Comparison of ENCODE assay signal across 11 mouse cellular contexts in genomic region chr17:30539098-30539497, GRCm38 (mm10). TPM values are rescaled to one million over a fixed set of nuclear protein-coding genes. Genes with fewer than 3 reads are reported as not detected.
DNase-seq lines count a peak whose midpoint lies in the region; ATAC-seq and TF ChIP-seq lines count a peak whose summit lies in the region.
"Had no signal": no experiment of that assay in that cellular context is flagged by ENCODE, and none has a peak within 500 bp of the region (broad histone marks: within the 10 kb centered on the region; RNA-seq: fewer than 3 reads in every experiment).

No protein-coding gene starts in this region.

- TF ChIP-seq CTCF in heart, postnatal 0 days (IDR thresholded peaks at IDR 0.05; ENCODE audit: low read depth), result no peak

- 0 out of 2 replicates have a peak, but pooled peaks cover 4% of the 10 kb centered on the region for H3K4me1 ChIP-seq in intestine, embryonic 15.5 days (replicated peaks)
- peaks cover 7% of the 10 kb centered on the region; the same call in 1 of the 2 replicates for H3K4me1 ChIP-seq in intestine, embryonic 16.5 days (ENCODE audit: control insufficient read depth, insufficient read depth, low read length)
- H3K4me1 ChIP-seq in heart, postnatal 0 days (ENCODE audit: control insufficient read depth, insufficient read depth), result peaks cover 32% of the 10 kb centered on the region
- H3K4me1 ChIP-seq in liver, embryonic 12.5 days, result peaks cover 7% of the 10 kb centered on the region; the same call in 1 of the 2 replicates
- H3K4me1 ChIP-seq: liver, embryonic 15.5 days had no signal

- H3K4me3 ChIP-seq in intestine, embryonic 15.5 days (replicated peaks), result no peak overlapping the region
- no peak overlapping the region for H3K4me3 ChIP-seq in intestine, embryonic 16.5 days (ENCODE audit: low read length)
- H3K4me3 ChIP-seq in heart, postnatal 0 days (ENCODE audit: low read depth, low read length), result no peak overlapping the region
- H3K4me3 ChIP-seq in liver, embryonic 12.5 days, result no peak overlapping the region
- H3K4me3 ChIP-seq: erythroblast, embryonic 14.5 days; liver, embryonic 15.5 days had no signal

- H3K27ac ChIP-seq in intestine, embryonic 15.5 days, result no peak overlapping the region
- H3K27ac ChIP-seq in intestine, embryonic 16.5 days (ENCODE audit: low read length), result no peak overlapping the region
- peak overlapping the region; percentile 15; the same call in 1 of the 2 replicates for H3K27ac ChIP-seq in heart, postnatal 0 days (ENCODE audit: low read depth)
- H3K27ac ChIP-seq in liver, embryonic 12.5 days, result no peak overlapping the region
- H3K27ac ChIP-seq: liver, embryonic 15.5 days had no signal

- H3K9me3 ChIP-seq in intestine, embryonic 15.5 days, result no peaks in the 10 kb centered on the region
- H3K9me3 ChIP-seq in intestine, embryonic 16.5 days (ENCODE audit: control insufficient read depth, low read length), result no peaks in the 10 kb centered on the region
- H3K9me3 ChIP-seq in heart, postnatal 0 days (replicated peaks; ENCODE audit: control insufficient read depth, low read length), result no peaks in the 10 kb centered on the region
- H3K9me3 ChIP-seq in liver, embryonic 12.5 days (replicated peaks), result no peaks in the 10 kb centered on the region
- H3K9me3 ChIP-seq: liver, embryonic 15.5 days had no signal

- H3K4me2 ChIP-seq in intestine, embryonic 15.5 days (replicated peaks), result no peak overlapping the region
- no peak overlapping the region for H3K4me2 ChIP-seq in intestine, embryonic 16.5 days (ENCODE audit: low read depth, low read length)
- H3K4me2 ChIP-seq in heart, postnatal 0 days (ENCODE audit: low read depth, low read length), result 0 out of 2 replicates have a peak overlapping the region, but pooled peaks have one; percentile 6
- no peak overlapping the region for H3K4me2 ChIP-seq in liver, embryonic 12.5 days
- H3K4me2 ChIP-seq: liver, embryonic 15.5 days had no signal

- no peaks in the 10 kb centered on the region for H3K36me3 ChIP-seq in intestine, embryonic 15.5 days
- H3K36me3 ChIP-seq in intestine, embryonic 16.5 days (ENCODE audit: control insufficient read depth, insufficient read depth, low read length), result no peaks in the 10 kb centered on the region
- H3K36me3 ChIP-seq in heart, postnatal 0 days (replicated peaks; ENCODE audit: control insufficient read depth, insufficient read depth, low read length), result no peaks in the 10 kb centered on the region
- H3K36me3 ChIP-seq in liver, embryonic 12.5 days, result no peaks in the 10 kb centered on the region
- H3K36me3 ChIP-seq: liver, embryonic 15.5 days had no signal

- no peak for TF ChIP-seq EP300 in heart, postnatal 0 days (IDR thresholded peaks at IDR 0.05; ENCODE audit: low read depth)

- no peaks in the 10 kb centered on the region for H3K27me3 ChIP-seq in intestine, embryonic 15.5 days (replicated peaks)
- no peaks in the 10 kb centered on the region for H3K27me3 ChIP-seq in intestine, embryonic 16.5 days (replicated peaks; ENCODE audit: control insufficient read depth, insufficient read depth, low read length)
- H3K27me3 ChIP-seq in heart, postnatal 0 days (ENCODE audit: control insufficient read depth, insufficient read depth, low read length), result no peaks in the 10 kb centered on the region
- no peaks in the 10 kb centered on the region for H3K27me3 ChIP-seq in liver, embryonic 12.5 days (replicated peaks)
- H3K27me3 ChIP-seq: liver, embryonic 15.5 days; Patski had no signal

- no peak overlapping the region for H3K9ac ChIP-seq in intestine, embryonic 15.5 days
- no peak overlapping the region for H3K9ac ChIP-seq in intestine, embryonic 16.5 days (ENCODE audit: low read depth, low read length)
- H3K9ac ChIP-seq in heart, postnatal 0 days (replicated peaks; ENCODE audit: low read depth, low read length), result 0 out of 2 replicates have a peak overlapping the region, but pooled peaks have one; percentile 14
- no peak overlapping the region for H3K9ac ChIP-seq in liver, embryonic 12.5 days
- H3K9ac ChIP-seq: liver, embryonic 15.5 days had no signal

- peak; percentile 39 for ATAC-seq in intestine, embryonic 15.5 days
- ATAC-seq in intestine, embryonic 16.5 days, result no peak
- ATAC-seq in heart, postnatal 0 days (ENCODE audit: insufficient read depth, low read depth), result no peak
- no peak for ATAC-seq in liver, embryonic 12.5 days
- ATAC-seq: Patski had no signal

- 29% methylated on average over 8 of the region's 8 CpGs for WGBS in intestine, embryonic 15.5 days
- WGBS in intestine, embryonic 16.5 days, result 30% methylated on average over 8 of the region's 8 CpGs
- WGBS in heart, postnatal 0 days, result 10% methylated on average over 8 of the region's 8 CpGs
- 50% methylated on average over 8 of the region's 8 CpGs for WGBS in liver, embryonic 12.5 days (ENCODE audit: insufficient replicate concordance)

- peak; percentile 77 for DNase-seq in cerebellum, adult 9-10 months
- DNase-seq in heart, postnatal 0 days (ENCODE audit: low spot score), result peak; percentile 34
- peak; percentile 81 for DNase-seq in layer of hippocampus, adult 9-11 months
- DNase-seq in c-Kit-positive CD71-positive TER-119-positive erythroid progenitor cells, embryonic 14.5 days (ENCODE audit: low spot score), result no peak
- DNase-seq in thymus, postnatal 4 days, result no peak

RNA-seq across cellular contexts. Expression of gene Btbd9, which starts 37.2 kb away (rescaled TPM):
- polyA plus RNA-seq in intestine, embryonic 15.5 days (2015; fragmentation: Nextera tagmentation; extraction: Ambion mirVana), result 52.8 and 53.1 TPM in 2 replicates
- 50.8 and 51.6 TPM in 2 replicates for polyA plus RNA-seq in intestine, embryonic 16.5 days (2015; fragmentation: Nextera tagmentation; extraction: Ambion mirVana)
- 30.3 and 36.4 TPM in 2 replicates for total RNA-seq in heart, postnatal 0 days (2014; rRNA removed; ENCODE audit: low replicate concordance)
- polyA plus RNA-seq in heart, postnatal 0 days (2015; fragmentation: Nextera tagmentation; extraction: Ambion mirVana), result 26.2 and 31.0 TPM in 2 replicates
- 18.9 and 21.6 TPM in 2 replicates for polyA plus RNA-seq in liver, embryonic 12.5 days (2016; fragmentation: Nextera tagmentation; extraction: Ambion mirVana)

Comparison
In these comparisons a context has a peak if more than half of its experiments do, and no peak if none do; other contexts are left out.
1. DNase-seq: peak in cerebellum, adult 9-10 months (single experiment), heart, postnatal 0 days (single experiment) and layer of hippocampus, adult 9-11 months (single experiment); none in c-Kit-positive CD71-positive TER-119-positive erythroid progenitor cells, embryonic 14.5 days (single experiment) and thymus, postnatal 4 days (single experiment).